Mouse (Mus musculus) embryo, embryonic 10.5 days (tissue): Measurements from ENCODE around the gene Dnttip2.
"Not testable (repeated sequence)": the region's sequence is repeated elsewhere in the genome, so short reads cannot be mapped to it uniquely, and the experiment has no call there.

Source experiments
- DNase-seq: peaks from one replicate; pipeline ENCODE4 v3.0.0-alpha.2; 2015; ENCODE audit warnings: low spot score

The Dnttip2 gene

GRCm38 (mm10) chr3:122274241-122275024 is at the start of gene Dnttip2:
Gene Dnttip2, plus strand, starts transcription at chr3:122274388.
- peak; percentile 97 for DNase-seq

GRCm38 (mm10) chr3:122226972-122227371 is 47.2 kb upstream of the Dnttip2 start:
- not testable (repeated sequence) for DNase-seq

- DNase-seq: no peak
These were observed 38.4 kb upstream of the Dnttip2 start for GRCm38 (mm10) chr3:122235772-122236171.

GRCm38 (mm10) chr3:122242876-122243275 is 31.3 kb upstream of the Dnttip2 start:
- no peak for DNase-seq

- DNase-seq: no peak
These were observed 30.6 kb upstream of the Dnttip2 start for GRCm38 (mm10) chr3:122243416-122244167.

- no peak for DNase-seq
These were observed 29.4 kb upstream of the Dnttip2 start for GRCm38 (mm10) chr3:122244759-122245158.

GRCm38 (mm10) chr3:122245215-122245877 is 28.8 kb upstream of the Dnttip2 start, which contains the start of gene Gclm:
Gene Gclm, plus strand, starts transcription at chr3:122245557.
- peak; percentile 96 for DNase-seq

- peak; percentile 71 for DNase-seq
These were observed 28.3 kb upstream of the Dnttip2 start for GRCm38 (mm10) chr3:122245878-122246332.

GRCm38 (mm10) chr3:122246406-122246805 is 27.8 kb upstream of the Dnttip2 start:
- no peak for DNase-seq

GRCm38 (mm10) chr3:122246986-122247767 is 27.0 kb upstream of the Dnttip2 start:
- DNase-seq: peak; percentile 10

- no peak for DNase-seq
These were observed 26.5 kb upstream of the Dnttip2 start for GRCm38 (mm10) chr3:122247768-122248100.

- DNase-seq: no peak
These were observed 21.5 kb upstream of the Dnttip2 start for GRCm38 (mm10) chr3:122252466-122253253.

- not testable (repeated sequence) for DNase-seq
These were observed 20.1 kb upstream of the Dnttip2 start for GRCm38 (mm10) chr3:122254050-122254449.

GRCm38 (mm10) chr3:122269986-122270385 is 4.2 kb upstream of the Dnttip2 start:
- no peak for DNase-seq

GRCm38 (mm10) chr3:122272565-122272964 is 1.6 kb upstream of the Dnttip2 start:
- not testable (repeated sequence) for DNase-seq

- peak; percentile 16 for DNase-seq
These were observed 564 bp upstream of the Dnttip2 start for GRCm38 (mm10) chr3:122273407-122274240.

- no peak for DNase-seq
These were observed 923 bp downstream of the Dnttip2 start for GRCm38 (mm10) chr3:122275111-122275510.

- DNase-seq: no peak
These were observed 13.0 kb downstream of the Dnttip2 start for GRCm38 (mm10) chr3:122287195-122287594.

- DNase-seq: no peak
These were observed 14.5 kb downstream of the Dnttip2 start for GRCm38 (mm10) chr3:122288613-122289195.

GRCm38 (mm10) chr3:122289344-122289743 is 15.2 kb downstream of the Dnttip2 start:
- DNase-seq: not testable (repeated sequence)
